Mouse (Mus musculus) brain, embryonic 18.5 days (tissue): ENCODE data around the gene Tial1.

Experiments
- DNase-seq: peaks from one replicate; pipeline ENCODE4 v3.0.0-alpha.2; 2012; ENCODE audit warnings: low read depth, low spot score

The Tial1 gene

GRCm38 (mm10) chr7:128417226-128417929 lies 44.1 kb downstream of the Tial1 start:
- no peak for DNase-seq

- no peak for DNase-seq
Measured at GRCm38 (mm10) chr7:128416664-128417063, 44.9 kb downstream of the Tial1 start.

- DNase-seq, result no peak
Measured at GRCm38 (mm10) chr7:128414433-128414832, 47.1 kb downstream of the Tial1 start.

GRCm38 (mm10) chr7:128412071-128412833 lies 49.3 kb downstream of the Tial1 start:
- no peak for DNase-seq

- DNase-seq, result no peak
Measured at GRCm38 (mm10) chr7:128410708-128411413, 50.7 kb downstream of the Tial1 start.

- DNase-seq, result no peak
Measured at GRCm38 (mm10) chr7:128408265-128408664, 53.3 kb downstream of the Tial1 start.

- no peak for DNase-seq
Measured at GRCm38 (mm10) chr7:128403988-128404387, 57.5 kb downstream of the Tial1 start.

- DNase-seq, result no peak
Measured at GRCm38 (mm10) chr7:128403586-128403985, 57.9 kb downstream of the Tial1 start.

- no peak for DNase-seq
Measured at GRCm38 (mm10) chr7:128403128-128403527, 58.4 kb downstream of the Tial1 start.

- no peak for DNase-seq
Measured at GRCm38 (mm10) chr7:128402577-128402976, 58.9 kb downstream of the Tial1 start.

GRCm38 (mm10) chr7:128398664-128399063 lies 62.9 kb downstream of the Tial1 start:
- no peak for DNase-seq

GRCm38 (mm10) chr7:128397066-128397465 lies 64.5 kb downstream of the Tial1 start:
- no peak for DNase-seq

- DNase-seq, result no peak
Measured at GRCm38 (mm10) chr7:128393756-128394155, 67.8 kb downstream of the Tial1 start.

GRCm38 (mm10) chr7:128392972-128393314 lies 68.6 kb downstream of the Tial1 start:
- DNase-seq, result no peak

- no peak for DNase-seq
Measured at GRCm38 (mm10) chr7:128392071-128392971, 69.2 kb downstream of the Tial1 start.

GRCm38 (mm10) chr7:128391267-128392057 lies 70.1 kb downstream of the Tial1 start:
- DNase-seq, result no peak
